Mouse (Mus musculus) liver, embryonic 14.5 days (tissue): ENCODE data around the gene Itga6. TPM values are rescaled to one million over a fixed set of nuclear protein-coding genes. Genes with fewer than 3 reads are reported as not detected.
A peak's percentile ranks its signal among the peaks of the same experiment; 100 is the strongest.

Experiments used
- ATAC-seq: fragments of 200-750 bp; cut with Nextera tagmentation; 2 replicates; pipeline ENCODE4 v1.8.0; 2017; ENCODE audit warnings: moderate number of reproducible peaks, mild to moderate bottlenecking, moderate library complexity; ENCODE audit not compliant: insufficient read depth
- DNase-seq, 3 experiments: peaks; one replicate each; pipeline ENCODE4 v3.0.0-alpha.2; 2012 to 2013; ENCODE audit warnings: low read depth in 3 of 3, low spot score in 3 of 3
- H3K27ac ChIP-seq: fragments of 300-500 bp; sonication (generic); 2 replicates; pipeline ENCODE4 v1.5.1; 2014; ENCODE audit warnings: moderate library complexity, mild to moderate bottlenecking, control low read depth, inconsistent platforms
- H3K27me3 ChIP-seq: fragments of 300-500 bp; sonication (generic); 2 replicates; pipeline ENCODE4 v1.6.1; 2014; ENCODE audit warnings: mild to moderate bottlenecking, low read length, moderate library complexity; ENCODE audit not compliant: control insufficient read depth, insufficient read depth
- H3K36me3 ChIP-seq: fragments of 300-500 bp; sonication (generic); replicated peaks from 2 replicates; pipeline ENCODE4 v1.6.1; 2014; ENCODE audit warnings: low read depth; ENCODE audit not compliant: control insufficient read depth, insufficient read depth
- H3K4me1 ChIP-seq, 2 experiments: fragments of 200-500 bp in 1 of 2; fragments of 300-500 bp in 1 of 2; sonication (generic) in 1 of 2; replicated peaks; 2 replicates each; pipeline ENCODE4 v1.6.1; 2012 to 2014; ENCODE audit warnings: antibody characterized with exemption in 1 of 2, inconsistent platforms in 1 of 2, low read length in 1 of 2; ENCODE audit not compliant: control insufficient read depth in 2 of 2, insufficient read depth in 2 of 2
- H3K4me2 ChIP-seq: fragments of 300-500 bp; sonication (generic); 2 replicates; pipeline ENCODE4 v1.6.1; 2014; ENCODE audit warnings: low read depth, mild to moderate bottlenecking, control low read depth, moderate library complexity
- H3K4me3 ChIP-seq, 2 experiments: fragments of 200-500 bp in 1 of 2; fragments of 300-500 bp in 1 of 2; sonication (generic) in 1 of 2; 2 replicates each; pipeline ENCODE4 v1.5.1; 2012 to 2014; ENCODE audit warnings: low read depth in 2 of 2, low read length in 2 of 2, mild to moderate bottlenecking in 2 of 2, control low read depth in 1 of 2, inconsistent platforms in 1 of 2, moderate library complexity in 1 of 2; ENCODE audit not compliant: insufficient read depth in 1 of 2
- H3K9ac ChIP-seq: fragments of 300-500 bp; sonication (generic); replicated peaks from 2 replicates; pipeline ENCODE4 v1.6.1; 2014; ENCODE audit warnings: mild to moderate bottlenecking, control low read depth, moderate library complexity
- H3K9me3 ChIP-seq: fragments of 300-500 bp; sonication (generic); 2 replicates; pipeline ENCODE4 v1.6.1; 2016; ENCODE audit warnings: low read length, mixed read lengths; ENCODE audit not compliant: control insufficient read depth
- CTCF ChIP-seq: IDR thresholded peaks from 2 replicates; pipeline ENCODE4 v1.5.1; 2016; ENCODE audit warnings: antibody characterized with exemption, low read depth, control low read depth
- EP300 ChIP-seq: IDR thresholded peaks from 2 replicates; pipeline ENCODE4 v1.6.1; 2016; ENCODE audit warnings: antibody characterized with exemption, low read depth
- WGBS: fragments of 180-500 bp; shearing (Covaris S2); extraction: QIAGEN DNeasy Blood & Tissue Kit; methylation state at CpG from one replicate; pipeline ENCODE4 v1.1.7; 2014; ENCODE audit not compliant: insufficient replicate concordance; 5-methylcytosine and 5-hydroxymethylcytosine counted together
- polyA plus RNA-seq, 2 experiments: library from polyadenylated mRNA; depleted of rRNA in 1 of 2; stranded (reverse) in 1 of 2; unstranded in 1 of 2; fragments of >200 nt; fragmentation: Nextera tagmentation in 1 of 2; extraction: Ambion mirVana in 1 of 2; gene quantifications; 2 replicates each; pipeline versions ENCODE4 v1.2.1 to v1.2.3; 2012 to 2014

The Itga6 gene
- polyA plus RNA-seq, 2 experiments = 5.5 to 6.2 TPM

DNA sequence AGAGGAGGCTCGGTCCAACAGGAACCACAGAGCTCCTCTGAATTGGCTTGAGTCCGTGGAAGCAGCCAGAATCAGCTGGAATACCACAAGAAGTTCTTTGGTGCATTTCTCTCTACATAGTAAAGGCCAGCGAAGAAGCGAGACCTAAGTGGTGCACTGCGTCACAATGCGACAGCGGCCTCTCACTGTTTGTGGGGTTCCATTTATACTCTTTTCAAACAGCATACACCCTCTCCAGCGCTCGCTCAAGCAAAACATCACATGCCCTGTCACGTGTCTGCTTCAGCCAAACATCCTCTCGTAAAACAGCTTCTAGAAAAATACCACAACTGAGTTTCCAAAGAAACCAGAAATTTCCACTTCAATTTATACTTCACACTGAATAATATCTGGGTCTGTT, 64.6 kb downstream of the Itga6 start:
- WGBS = 75% methylated on average over 11 of the region's 11 CpGs
- H3K4me2 ChIP-seq = no peak overlapping the region
- ATAC-seq (no peak), DNase-seq (no peak)
- no peak overlapping the region for H3K9ac ChIP-seq
- no peaks in the 10 kb centered on the region for H3K36me3 ChIP-seq
- H3K9me3 ChIP-seq = no peaks in the 10 kb centered on the region
- no peak overlapping the region for H3K4me3 ChIP-seq
- H3K4me1 ChIP-seq = peaks cover 4 to 28% of the 10 kb centered on the region in 2 experiments; a peak in 3 of 4 replicates
- H3K27ac ChIP-seq = no peak overlapping the region
- no peaks in the 10 kb centered on the region for H3K27me3 ChIP-seq
- TF ChIP-seq CTCF (no peak), EP300 (no peak)

DNA sequence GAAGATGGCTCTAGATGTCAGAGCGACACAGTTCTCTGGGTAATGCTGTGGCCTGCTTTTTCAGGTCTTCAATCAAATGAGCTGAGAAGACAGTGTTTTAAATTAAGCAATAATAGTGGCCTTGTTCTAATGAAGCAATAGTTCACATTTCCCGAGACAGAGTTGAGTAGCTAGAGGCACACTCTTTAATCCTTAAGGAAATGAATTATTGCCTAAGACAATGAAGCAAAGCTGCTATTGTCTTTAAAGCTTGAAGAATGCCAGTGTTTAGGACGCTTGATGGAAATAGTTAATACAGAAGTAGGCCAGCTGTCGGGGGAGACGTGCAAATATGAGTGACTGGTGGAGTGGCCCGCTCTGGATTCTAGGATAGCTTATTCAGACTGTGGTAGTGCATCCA, 65.5 kb downstream of the Itga6 start:
- no peak for TF ChIP-seq CTCF
- no peak for TF ChIP-seq EP300
- Histone ChIP-seq H3K4me2 (no peak overlapping the region), H3K4me1 (peaks cover 4 to 32% of the 10 kb centered on the region in 2 experiments; a peak in 3 of 4 replicates), H3K36me3 (no peaks in the 10 kb centered on the region), H3K27me3 (no peaks in the 10 kb centered on the region), H3K9me3 (no peaks in the 10 kb centered on the region), H3K9ac (no peak overlapping the region), H3K27ac (no peak overlapping the region), H3K4me3 (no peak overlapping the region)
- DNase-seq (no peak), ATAC-seq (no peak)
- WGBS = 69% methylated on average over 6 of the region's 6 CpGs

DNA sequence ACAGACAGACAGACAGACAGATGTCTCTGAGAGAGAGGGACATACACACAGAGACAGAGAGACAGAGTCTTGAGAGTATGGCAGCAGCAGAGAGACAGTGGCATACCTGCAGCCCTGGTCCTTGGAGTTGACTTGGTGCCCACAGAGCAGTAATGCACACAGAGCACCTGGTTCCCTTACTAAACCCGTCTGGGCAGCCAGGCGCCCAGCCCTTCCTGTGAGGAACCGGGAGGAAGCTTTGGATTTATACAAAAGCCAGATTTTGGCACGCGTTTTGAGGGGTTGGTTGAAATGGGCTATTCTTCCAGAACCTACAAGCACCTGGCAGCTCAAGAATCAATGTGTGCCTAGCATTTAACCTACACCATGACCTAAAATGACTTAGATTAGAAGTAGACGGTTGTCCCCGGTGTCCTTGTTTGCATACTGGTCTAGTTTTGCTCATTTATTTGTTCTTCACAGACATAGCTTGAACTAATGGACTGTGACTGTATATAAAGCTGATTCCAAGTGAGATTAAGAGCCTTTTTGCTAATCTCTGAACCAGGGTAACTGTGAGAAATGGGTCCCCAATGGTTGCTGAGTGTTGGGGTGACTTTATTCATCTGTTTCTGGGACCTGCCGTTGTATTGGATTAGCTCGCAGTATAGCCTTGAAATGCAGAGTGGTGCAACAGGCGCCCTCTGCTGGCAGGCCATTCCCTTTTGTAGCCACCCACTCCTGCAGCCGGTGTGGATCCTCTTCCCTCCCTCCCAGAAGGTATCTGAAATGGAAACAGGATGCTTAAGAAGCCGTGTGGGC, 67.0 kb downstream of the Itga6 start:
- H3K4me3 ChIP-seq = no peak overlapping the region
- H3K4me2 ChIP-seq = no peak overlapping the region

DNA sequence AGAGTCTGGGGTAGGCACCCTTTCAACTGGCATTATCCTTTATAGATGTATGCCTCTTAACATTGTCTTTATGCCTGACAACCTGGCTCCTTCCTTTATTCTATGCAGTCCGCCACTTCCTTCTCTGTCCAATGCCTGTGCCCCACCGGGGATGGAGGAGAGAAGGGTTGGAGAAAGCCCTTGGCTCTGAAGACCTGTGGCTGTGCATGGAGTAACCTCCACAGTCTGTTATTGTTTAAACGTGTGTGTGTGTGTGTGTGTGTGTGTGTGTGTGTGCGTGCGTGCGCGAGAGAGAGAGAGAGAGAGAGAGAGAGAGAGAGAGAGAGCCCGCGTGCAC, 67.6 kb downstream of the Itga6 start:
- no peak for ATAC-seq

More for the DNA sequence above, 67.0 kb downstream of the Itga6 start:
- Histone ChIP-seq H3K36me3 (no peaks in the 10 kb centered on the region), H3K27me3 (no peaks in the 10 kb centered on the region), H3K9ac (no peak overlapping the region), H3K9me3 (no peaks in the 10 kb centered on the region), H3K4me1 (peaks cover 4 to 30% of the 10 kb centered on the region in 2 experiments; a peak in 3 of 4 replicates), H3K27ac (no peak overlapping the region)
- DNase-seq = peak in 2 of 3 experiments; percentile 23 to 37
- no peak; the same call in 1 of the 2 replicates for ATAC-seq
- WGBS = 33% methylated on average over 12 of the region's 12 CpGs
- TF ChIP-seq EP300 (no peak), CTCF (peak; percentile 92)

DNA sequence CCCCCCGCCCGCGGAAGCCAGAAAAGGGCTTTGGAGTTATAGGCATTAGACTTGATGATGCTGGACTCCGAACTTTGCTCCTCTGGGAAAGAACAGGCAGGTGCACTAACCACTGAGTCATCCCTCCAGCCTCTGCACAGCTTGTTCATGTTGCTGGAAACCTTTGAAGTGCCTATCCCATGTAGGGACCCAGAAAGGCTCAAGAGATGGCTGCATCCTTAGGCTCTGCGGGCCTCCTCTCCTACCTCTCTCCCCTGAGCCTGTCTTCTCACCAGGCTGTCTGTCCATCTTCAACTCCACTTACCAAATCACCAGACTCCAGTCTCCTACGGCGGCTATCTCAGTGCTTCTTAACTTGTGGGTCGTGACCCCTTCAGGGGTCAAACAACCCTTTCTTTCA, 68.0 kb downstream of the Itga6 start:
- no peak overlapping the region for H3K4me2 ChIP-seq
- ATAC-seq (no peak), DNase-seq (no peak)
- no peaks in the 10 kb centered on the region for H3K36me3 ChIP-seq
- H3K4me3 ChIP-seq = no peak overlapping the region
- TF ChIP-seq CTCF = no peak
- no peak for TF ChIP-seq EP300
- no peak overlapping the region for H3K9ac ChIP-seq
- no peak overlapping the region for H3K27ac ChIP-seq
- H3K27me3 ChIP-seq = no peaks in the 10 kb centered on the region
- peaks cover 4 to 27% of the 10 kb centered on the region in 2 experiments; a peak in 3 of 4 replicates for H3K4me1 ChIP-seq
- WGBS = 41% methylated on average over 5 of the region's 8 CpGs
- no peaks in the 10 kb centered on the region for H3K9me3 ChIP-seq

More for the DNA sequence above, 67.6 kb downstream of the Itga6 start:
- DNase-seq = no peak
- Histone ChIP-seq H3K4me1 (peaks cover 4 to 30% of the 10 kb centered on the region in 2 experiments; a peak in 3 of 4 replicates), H3K9me3 (no peaks in the 10 kb centered on the region), H3K4me2 (no peak overlapping the region), H3K36me3 (no peaks in the 10 kb centered on the region), H3K27me3 (no peaks in the 10 kb centered on the region), H3K9ac (no peak overlapping the region), H3K27ac (no peak overlapping the region), H3K4me3 (no peak overlapping the region)
- WGBS = 68% methylated on average over 6 of the region's 9 CpGs
- no peak for TF ChIP-seq CTCF
- no peak for TF ChIP-seq EP300
